Mouse (Mus musculus) adrenal gland, adult 10 weeks (tissue): ENCODE data around the gene Rnf144a. TPM values are rescaled to one million over a fixed set of nuclear protein-coding genes. Genes with fewer than 3 reads are reported as not detected.

Experiments
- polyA plus RNA-seq: library from polyadenylated mRNA; stranded (reverse); fragments of 350-450 nt; fragmentation: Illumina TruSeq; extraction: RNeasy Lipid Tissue Mini Kit (QIAGEN cat#74804); gene quantifications from one replicate; pipeline ENCODE4 v1.2.3, GENCODE M21; 2014; ENCODE audit warnings: low read depth, low replicate concordance

Rnf144a gene
- polyA plus RNA-seq: 62.5 TPM

GRCm38 (mm10) chr12:26415104-26415771, at the start of gene Rnf144a:
Rnf144a (minus strand) TSS chr12:26415254.

GRCm38 (mm10) chr12:26456028-26456698, 41.1 kb upstream of the Rnf144a start, which contains the start of gene Rsad2:
Rsad2 (minus strand) TSS chr12:26456452.

Other genes with a start within 250 kb of the Rnf144a start
- 84.2 TPM for gene Rsad2, start 41.2 kb upstream of the Rnf144a start, polyA plus RNA-seq
- gene Cmpk2, start 54.0 kb upstream of the Rnf144a start, polyA plus RNA-seq: 48.8 TPM